Mouse (Mus musculus) left cerebral cortex, postnatal 36 days (tissue): ENCODE data around the gene Defa33. TPM values are rescaled to one million over a fixed set of nuclear protein-coding genes. Genes with fewer than 3 reads are reported as not detected.
"Not testable (repeated sequence)": the region's sequence is repeated elsewhere in the genome, so short reads cannot be mapped to it uniquely, and the experiment has no call there.

Experiments used
- DNase-seq, 2 experiments: peaks; one replicate each; pipeline ENCODE4 v3.0.0; 2021 to 2022; ENCODE audit warnings: low spot score in 2 of 2, mixed read lengths in 1 of 2
- intact Hi-C: fragments of 180-260 bp; cut with DNase I; formaldehyde crosslinking; loops from one replicate; pipeline ENCODE4 v1.15.1; 2025
- total RNA-seq, 2 experiments: library from RNA; stranded (reverse); gene quantifications; 2 replicates each; pipeline ENCODE4 v1.2.3; 2021

Gene Defa33
- total RNA-seq = not detected

- intact Hi-C loops, DNase-seq: not testable (repeated sequence)
These were observed at the start of gene Defa33 for GRCm38 (mm10) chr8:21391511-21391910. Gene Defa33, plus strand, starts transcription at chr8:21391811.

- intact Hi-C loops, DNase-seq: not testable (repeated sequence)
These were observed 13.4 kb upstream of the Defa33 start, which contains the start of gene Defa2 for GRCm38 (mm10) chr8:21378215-21378614. Gene Defa2, plus strand, starts transcription at chr8:21378515.

DNA sequence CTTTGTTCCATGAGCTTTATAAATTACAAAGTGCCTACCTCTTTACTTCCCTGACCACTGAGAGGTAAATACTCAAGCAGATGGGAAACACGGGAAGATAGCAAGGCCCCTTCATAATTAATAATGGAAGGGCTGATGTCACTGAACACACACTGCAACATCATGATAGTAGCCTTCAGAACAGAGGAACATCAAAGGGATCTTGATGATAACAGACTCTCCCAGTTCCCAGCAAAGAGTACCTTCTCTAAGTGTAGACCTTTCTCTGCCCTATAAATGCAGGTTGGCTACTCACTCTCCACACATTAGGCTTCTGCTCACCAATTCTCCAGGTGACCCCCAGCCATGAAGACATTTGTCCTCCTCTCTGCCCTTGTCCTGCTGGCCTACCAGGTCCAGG, 35.5 kb downstream of the Defa33 start, which contains the start of gene Defa36:
TSS of gene Defa36 (plus strand) at position 301 of the 400 bp plus-strand sequence.
- DNase-seq, intact Hi-C loops: not testable (repeated sequence)

Other genes with a start within 250 kb of the Defa33 start
- not detected for gene Defa22, start 229.5 kb upstream of the Defa33 start, total RNA-seq
- gene Defa31, start 200.2 kb upstream of the Defa33 start, total RNA-seq = not detected
- gene Gm15293, start 190.2 kb upstream of the Defa33 start, total RNA-seq = not detected
- gene Gm15292, start 142.1 kb upstream of the Defa33 start, total RNA-seq = not detected
- not detected for gene Defa27, start 76.3 kb upstream of the Defa33 start, total RNA-seq
- not detected for gene Defa29, start 64.8 kb upstream of the Defa33 start, total RNA-seq
- not detected for gene Defa2, start 13.3 kb upstream of the Defa33 start, total RNA-seq
- gene Defa36, start 35.6 kb downstream of the Defa33 start, total RNA-seq = not detected
- not detected for gene Gm7849, start 64.7 kb downstream of the Defa33 start, total RNA-seq
- not detected for gene Defa20, start 117.4 kb downstream of the Defa33 start, total RNA-seq
- gene Defa32, start 137.2 kb downstream of the Defa33 start, total RNA-seq = not detected
- gene Defa37, start 173.6 kb downstream of the Defa33 start, total RNA-seq = not detected
- not detected for gene Defa28, start 191.2 kb downstream of the Defa33 start, total RNA-seq
- gene Gm7861, start 202.7 kb downstream of the Defa33 start, total RNA-seq = not detected
- gene Defa26, start 226.4 kb downstream of the Defa33 start, total RNA-seq = not detected